Mouse (Mus musculus) ovary, postnatal 36 days (tissue): ENCODE measurements at regions not wholly inside any gene's neighbourhood (a gene's known extent, or its start where the extent isn't known, plus 50 kb on each side); places are given as distances from the start of the nearest gene placed in this dataset.
"Not testable (repeated sequence)": the region's sequence is repeated elsewhere in the genome, so short reads cannot be mapped to it uniquely, and the experiment has no call there.

ENCODE experiments used
- DNase-seq: peaks from one replicate; pipeline ENCODE4 v3.0.0; 2022; ENCODE audit warnings: low spot score, mixed read lengths

DNA sequence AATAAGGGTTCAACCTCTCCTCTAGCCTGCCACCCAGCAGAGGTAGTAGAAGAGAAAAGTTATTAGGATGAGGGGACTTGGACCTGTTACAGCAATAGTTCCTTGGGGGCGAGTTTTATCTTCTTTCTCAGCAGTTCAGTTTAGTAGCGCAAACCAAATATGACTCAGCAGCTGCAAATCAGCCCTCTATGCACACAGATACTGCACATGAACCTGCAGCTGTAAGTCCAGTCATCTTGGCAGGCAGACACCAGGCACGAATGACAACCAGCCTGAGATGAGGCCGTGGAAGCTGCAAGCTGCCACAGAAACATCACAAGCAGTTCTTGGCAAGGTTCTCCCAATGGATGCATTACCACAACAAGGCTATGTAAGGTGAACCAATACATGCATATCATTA lies 327.0 kb upstream of the Akr1e1 start:
- no peak for DNase-seq

- no peak for DNase-seq
Measured at GRCm38 (mm10) chr13:4939849-4940248, 330.9 kb upstream of the Akr1e1 start.

DNA sequence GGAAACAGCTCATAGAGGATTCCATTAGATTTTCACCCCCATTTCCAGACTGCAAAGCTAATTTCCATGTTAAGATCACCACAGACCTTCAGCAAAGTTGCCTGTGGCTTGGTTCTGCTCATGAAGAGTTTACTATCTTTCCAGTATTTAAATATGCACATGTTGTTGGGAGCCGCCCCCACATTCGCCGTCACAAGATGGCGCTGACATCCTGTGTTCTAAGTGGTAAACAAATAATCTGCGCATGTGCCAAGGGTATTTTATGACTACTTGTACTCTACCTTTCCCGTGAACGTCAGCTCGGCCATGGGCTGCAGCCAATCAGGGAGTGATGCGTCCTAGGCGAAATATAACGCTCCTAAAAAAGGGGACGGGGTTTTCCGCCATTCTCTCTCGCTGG lies 333.5 kb upstream of the Akr1e1 start:
- DNase-seq = peak; percentile 7

GRCm38 (mm10) chr13:4943046-4943445 lies 334.1 kb upstream of the Akr1e1 start:
- no peak for DNase-seq

GRCm38 (mm10) chr13:4955384-4955783 lies 346.4 kb upstream of the Akr1e1 start:
- no peak for DNase-seq

- no peak for DNase-seq
Measured at GRCm38 (mm10) chr13:4964824-4965223, 355.9 kb upstream of the Akr1e1 start.

DNA sequence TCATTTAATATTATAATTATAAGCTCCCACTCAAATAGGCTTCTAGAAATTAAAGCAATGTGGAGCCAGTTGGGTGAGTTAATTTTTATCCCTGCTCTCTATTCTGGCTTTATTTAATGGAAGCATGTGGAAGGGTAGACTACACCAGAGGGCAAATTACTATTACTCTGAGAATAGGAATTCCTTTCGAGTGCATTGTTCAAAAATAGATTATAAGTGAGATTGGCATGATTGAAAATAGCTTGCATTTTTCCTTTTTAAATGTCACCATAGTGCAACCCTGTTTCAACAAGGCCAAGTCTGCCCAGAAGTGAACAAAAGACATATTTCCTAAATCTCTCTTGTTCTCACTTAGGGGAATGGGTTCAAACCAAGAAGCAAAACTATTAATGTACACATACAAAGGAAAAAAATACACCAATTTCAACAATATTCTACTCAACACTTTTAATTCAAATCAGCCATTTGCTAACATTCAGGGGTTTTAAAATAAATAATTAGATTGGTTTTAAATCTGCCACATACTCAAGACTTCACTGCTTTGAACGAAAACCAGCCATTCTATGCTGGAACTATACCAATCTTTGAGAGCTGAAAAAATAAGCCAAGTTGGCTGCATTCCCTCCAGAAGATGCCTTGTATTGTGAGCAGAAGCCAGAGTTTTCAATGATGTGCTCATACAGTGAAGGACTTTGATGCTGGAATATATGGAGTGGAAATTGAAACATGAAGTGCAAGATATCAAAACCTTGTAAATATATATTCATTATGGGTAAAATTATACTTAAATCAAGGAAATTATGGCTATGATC lies 361.3 kb upstream of the Akr1e1 start:
- DNase-seq = no peak

GRCm38 (mm10) chr13:4971472-4972067 lies 362.6 kb upstream of the Akr1e1 start:
- no peak for DNase-seq

DNA sequence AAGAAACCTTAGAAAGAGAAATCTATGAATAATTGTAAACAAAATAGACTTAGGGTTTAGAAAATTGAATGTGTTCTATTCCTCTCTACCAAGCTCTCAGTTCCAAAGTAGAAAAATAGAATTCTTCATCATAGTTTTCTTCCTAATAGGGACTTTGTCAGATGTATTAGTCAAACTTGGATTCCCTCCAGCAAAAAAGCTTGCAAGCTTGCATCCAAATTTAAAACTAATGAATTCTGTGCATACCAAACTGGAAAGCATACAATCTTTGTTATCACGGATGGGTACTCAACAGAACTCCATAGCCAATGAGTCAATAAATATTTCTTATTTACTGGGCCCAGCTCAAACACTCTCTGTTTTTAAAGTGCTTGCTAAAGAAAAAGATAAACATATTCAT lies 383.9 kb upstream of the Akr1e1 start:
- DNase-seq = no peak

GRCm38 (mm10) chr13:5008296-5008695 lies 399.3 kb upstream of the Akr1e1 start:
- no peak for DNase-seq

DNA sequence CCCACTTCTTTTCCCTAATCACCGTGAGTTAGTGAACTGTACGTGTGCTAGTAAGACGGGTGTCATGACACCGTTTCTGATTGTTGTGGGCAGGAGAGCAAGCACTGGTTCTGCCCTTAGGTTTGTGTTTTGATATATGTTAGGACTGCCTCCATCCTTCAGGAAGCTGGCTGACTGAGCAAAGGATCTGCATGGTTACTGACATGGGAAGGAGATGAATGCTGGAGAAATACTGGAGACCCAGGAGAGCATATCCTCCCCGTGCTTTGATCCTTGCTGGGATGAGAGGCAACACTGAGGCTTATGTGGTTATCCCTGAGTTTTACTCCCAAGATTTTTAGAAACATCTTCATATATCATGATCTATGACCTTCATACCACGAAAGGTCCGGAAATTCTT lies 413.5 kb upstream of the Akr1e1 start:
- no peak for DNase-seq

GRCm38 (mm10) chr13:5059859-5060258 lies 450.9 kb upstream of the Akr1e1 start:
- no peak for DNase-seq

GRCm38 (mm10) chr13:5060462-5060861 lies 451.5 kb upstream of the Akr1e1 start:
- DNase-seq = no peak

GRCm38 (mm10) chr13:5107454-5107853 lies 498.5 kb upstream of the Akr1e1 start:
- no peak for DNase-seq

- no peak for DNase-seq
Measured at GRCm38 (mm10) chr13:5154911-5155310, 545.9 kb upstream of the Akr1e1 start.

DNA sequence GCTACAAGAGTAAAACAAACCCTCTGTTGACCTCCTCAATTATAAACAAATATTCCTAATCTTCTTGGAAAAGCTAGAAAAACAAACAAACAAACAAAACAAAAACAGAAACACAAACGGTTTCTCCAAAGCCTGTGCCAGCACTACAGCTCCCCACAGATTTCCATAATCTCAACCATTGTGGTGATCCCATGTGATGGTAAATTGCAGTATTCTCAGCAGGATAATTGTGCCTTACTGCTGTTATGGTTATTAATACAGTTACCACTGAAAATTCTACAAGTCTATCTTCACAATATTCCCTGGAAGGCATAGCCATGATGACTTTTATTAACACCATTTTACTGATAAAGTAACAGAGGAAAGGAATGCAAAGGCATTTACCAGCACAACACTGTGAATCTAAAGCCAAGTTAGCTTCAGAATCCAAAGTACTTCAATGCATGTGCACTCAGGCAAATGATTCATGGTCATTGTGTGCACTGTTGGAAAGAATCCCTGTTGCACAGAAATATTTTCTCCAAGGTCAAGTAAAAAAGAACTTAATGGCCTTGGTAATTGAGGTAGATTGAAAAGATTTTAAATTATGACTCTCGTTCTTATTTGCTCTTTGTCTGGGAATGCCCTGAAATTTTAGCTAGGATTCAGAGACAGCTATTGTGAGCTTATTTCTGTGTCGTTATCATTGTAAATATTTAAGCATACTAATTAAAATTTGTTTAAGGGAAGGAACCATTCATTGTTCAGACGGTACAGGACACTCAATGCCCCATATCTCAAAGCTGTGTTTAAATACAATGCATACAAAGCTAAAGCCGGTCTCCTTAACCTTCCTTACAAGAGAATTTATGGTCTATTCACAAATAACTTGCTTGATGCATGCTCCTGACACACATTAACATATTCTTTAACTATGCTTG lies 551.1 kb upstream of the Akr1e1 start:
- no peak for DNase-seq

DNA sequence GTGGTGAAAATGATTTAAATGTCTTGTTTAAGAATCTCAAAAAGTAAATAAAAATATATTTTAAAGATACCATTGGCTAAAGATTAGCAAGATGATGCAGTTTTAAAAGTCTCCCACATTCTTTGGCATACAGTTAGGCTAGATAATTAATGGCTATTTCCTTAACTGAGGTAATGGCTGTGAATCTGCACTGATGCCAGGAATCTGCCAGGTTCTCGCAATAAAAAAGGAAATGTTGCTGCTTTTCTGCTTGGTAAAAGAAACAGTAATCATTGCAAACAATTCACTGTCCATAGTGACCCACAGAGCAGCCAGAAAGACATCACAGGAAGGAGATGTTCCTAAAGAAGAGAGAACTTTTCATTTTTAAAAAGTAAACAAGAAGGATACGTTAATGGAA lies 557.7 kb upstream of the Akr1e1 start:
- DNase-seq = no peak

DNA sequence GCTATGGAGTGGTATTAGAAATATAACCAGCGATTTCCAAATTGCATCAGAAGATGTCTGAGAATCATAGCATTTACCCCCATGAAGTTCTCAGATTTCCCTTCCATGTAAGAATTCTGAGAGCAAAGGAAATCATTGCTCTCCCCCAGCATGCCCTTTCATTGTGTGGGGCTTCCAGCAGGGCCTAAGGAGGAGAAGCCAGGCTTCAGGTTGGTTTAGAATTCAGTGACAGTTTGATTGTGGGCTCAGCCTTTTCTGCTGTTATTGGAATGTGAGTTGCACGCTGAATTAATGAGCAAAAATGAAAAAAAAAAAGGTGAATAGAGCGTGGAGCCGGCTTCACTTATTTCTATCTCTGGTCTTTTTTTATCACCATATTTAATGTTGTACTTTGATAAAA lies 570.0 kb upstream of the Akr1e1 start:
- DNase-seq = no peak

DNA sequence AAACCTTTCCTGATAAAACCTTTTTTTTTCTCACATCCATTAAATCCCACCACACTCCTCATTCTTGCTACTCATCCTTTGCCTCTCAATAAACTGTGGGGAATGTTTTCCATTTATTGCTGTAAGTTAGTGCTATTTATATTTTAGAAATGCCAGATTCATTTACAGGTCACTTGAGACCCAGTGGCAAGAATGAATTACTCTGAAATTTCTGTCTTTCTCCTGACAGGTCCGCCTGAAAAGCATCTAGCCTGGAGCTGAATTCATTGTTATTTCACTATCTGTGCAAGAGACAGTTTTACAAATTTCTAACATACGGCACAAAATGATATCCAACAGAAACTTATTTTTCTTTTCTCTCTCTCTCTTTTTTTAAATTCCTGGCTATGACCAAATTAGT lies 570.6 kb upstream of the Akr1e1 start:
- DNase-seq = no peak

DNA sequence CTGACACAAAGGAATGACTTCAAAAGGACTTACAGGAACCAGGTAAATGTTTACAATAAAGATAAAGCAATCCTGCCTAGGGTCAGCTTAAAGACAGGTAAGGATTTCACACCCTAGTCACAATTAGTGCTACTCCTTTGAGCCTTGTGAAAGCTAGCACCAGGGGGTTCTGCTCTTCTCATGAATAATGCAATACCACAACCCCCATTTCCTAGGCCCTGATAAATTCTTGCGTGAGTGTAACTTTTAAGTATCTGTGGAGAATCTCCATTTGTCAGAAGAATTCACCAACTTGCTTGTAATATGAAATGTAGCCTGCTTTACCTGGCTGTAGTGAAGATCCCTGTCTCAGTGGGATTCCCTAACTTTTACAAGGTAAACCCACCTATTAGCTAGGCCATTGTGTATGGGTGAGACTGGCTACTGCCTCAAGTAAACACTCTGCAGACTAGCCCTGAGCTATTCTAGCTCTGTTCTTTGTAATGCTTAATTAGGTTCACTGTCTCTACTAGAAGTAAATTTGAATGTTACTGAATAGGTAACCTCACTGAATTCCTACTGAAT lies 576.3 kb upstream of the Akr1e1 start:
- DNase-seq = not testable (repeated sequence)

DNA sequence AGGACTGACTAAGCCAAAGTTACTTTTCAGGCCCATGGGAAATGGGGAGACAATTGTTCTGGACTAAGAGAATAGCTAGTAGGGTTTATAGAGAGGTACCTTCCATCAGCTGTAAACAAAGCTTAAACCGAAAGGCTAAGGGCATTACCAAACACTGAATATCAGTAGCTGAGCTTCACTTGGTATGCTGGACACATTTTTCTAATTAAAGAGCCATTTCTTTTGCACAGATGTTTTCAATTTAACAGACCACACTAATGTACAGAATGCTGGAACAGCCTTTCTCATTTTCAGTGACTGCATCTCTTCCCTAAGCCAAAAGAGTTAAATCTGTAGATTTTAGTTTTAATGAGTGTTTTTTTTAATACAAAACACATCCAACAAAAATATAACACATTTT lies 593.8 kb upstream of the Akr1e1 start:
- DNase-seq = no peak

- DNase-seq = no peak
Measured at GRCm38 (mm10) chr13:5204143-5204542, 595.2 kb upstream of the Akr1e1 start.
